Mouse (Mus musculus): ENCODE data around the gene Gpsm2. TPM values are rescaled to one million over a fixed set of nuclear protein-coding genes. Genes with fewer than 3 reads are reported as not detected.
"Not testable (repeated sequence)": the region's sequence is repeated elsewhere in the genome, so short reads cannot be mapped to it uniquely, and the experiment has no call there.

Gpsm2 gene
- total RNA-seq, 2 experiments from 2014 or later = 3.3 to 3.6 TPM

DNA sequence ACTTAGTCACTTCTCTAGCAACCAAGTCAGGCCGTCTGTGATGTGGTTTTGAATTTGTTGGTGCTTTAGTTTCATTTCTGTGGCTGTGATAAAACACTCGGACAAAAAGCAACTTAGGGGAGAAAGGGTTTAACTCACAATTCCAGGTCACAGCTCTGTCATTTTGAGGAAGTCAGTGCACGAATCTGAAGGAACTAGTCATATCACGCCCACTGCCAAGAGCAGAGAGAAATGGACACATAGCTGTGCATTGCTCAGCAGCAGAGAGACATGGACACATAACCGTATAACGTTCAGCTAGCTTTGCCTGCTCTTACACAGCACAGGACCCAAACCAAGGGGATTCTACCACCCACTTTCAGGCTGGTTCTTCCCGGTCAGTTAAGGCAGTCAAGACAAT is 4.3 kb upstream of the Gpsm2 start:
- DNase-seq = no peak

DNA sequence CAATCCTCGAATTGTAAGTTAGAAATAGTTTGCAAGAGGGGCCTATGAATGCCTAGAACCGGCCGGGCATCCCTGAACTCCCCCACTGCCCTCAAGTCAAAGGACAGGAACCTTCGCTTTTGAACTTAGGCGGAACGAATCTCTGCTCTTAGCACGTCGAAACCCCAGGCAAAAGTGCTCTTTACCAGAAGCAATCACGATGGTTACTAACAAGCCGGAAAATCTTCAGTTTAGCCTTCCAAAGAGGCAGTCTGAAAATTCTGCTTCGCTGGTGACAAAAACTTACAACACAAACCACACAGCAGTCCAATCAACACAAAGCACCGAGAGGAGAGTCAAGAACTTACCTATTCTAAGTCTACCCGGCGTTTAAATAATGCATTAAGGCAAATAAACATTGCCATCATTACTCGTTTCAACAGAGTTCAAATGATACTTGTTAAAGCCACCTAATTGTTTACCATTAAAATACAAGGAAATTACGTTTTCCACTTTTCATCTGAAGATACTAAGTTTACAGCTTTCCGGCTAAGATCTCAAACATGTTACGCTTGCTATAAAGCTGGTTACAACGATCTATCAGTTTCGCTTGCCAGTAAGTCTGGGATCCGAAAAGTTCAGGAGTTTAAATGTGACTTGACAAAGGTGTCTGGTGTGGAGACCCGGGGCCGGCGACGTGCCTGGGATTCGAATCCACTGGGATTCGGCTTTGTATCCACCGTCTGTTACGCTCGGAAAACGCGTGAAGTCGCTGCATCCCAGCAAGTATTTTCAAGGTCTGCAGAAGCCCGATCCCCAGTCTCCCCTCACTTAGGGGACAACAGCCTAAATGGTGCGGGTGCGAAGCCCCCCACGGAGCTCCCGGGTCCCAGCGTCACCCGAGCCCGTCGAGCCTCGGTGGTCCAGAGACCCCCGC is 775 bp downstream of the Gpsm2 start:
- DNase-seq = peak; percentile 37 to 56

DNA sequence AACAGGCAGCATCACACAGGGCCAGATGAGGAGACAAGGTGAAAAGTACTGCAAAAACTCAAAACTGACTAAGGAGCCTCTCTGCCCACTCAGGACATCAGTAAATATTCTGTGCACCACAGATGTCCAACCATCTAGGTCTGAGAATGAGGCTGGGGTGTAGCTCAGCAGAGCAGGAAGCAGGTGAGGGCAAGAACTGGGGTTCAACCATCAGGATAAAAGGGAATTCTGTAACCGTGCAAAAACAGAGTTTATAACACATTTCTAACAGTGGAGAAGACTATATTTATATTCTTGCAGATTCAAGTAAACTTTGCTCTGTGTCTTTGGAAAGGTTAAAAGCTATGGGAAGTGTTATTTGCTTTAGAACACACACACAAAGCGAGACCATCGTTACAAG is 2.3 kb downstream of the Gpsm2 start:
- DNase-seq = no peak

DNA sequence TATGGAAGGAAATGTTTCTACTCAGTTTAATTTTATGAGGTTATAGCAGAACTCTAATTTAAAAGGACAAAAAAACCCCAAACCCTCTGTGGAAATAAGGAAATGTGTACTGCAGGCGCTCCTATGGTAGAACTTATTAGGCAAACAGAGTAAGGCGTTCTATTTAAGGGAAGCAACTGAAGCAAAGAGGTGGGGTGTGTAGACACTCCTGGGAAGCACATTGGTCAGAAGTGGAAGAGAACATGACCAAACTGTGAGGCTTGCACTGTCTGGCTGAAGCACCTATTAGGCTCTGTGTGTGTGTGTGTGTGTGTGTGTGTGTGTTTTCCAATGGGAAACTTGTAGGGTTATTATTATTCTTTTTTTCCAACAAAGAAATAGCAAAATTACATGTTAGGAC is 2.8 kb downstream of the Gpsm2 start:
- DNase-seq = no peak

DNA sequence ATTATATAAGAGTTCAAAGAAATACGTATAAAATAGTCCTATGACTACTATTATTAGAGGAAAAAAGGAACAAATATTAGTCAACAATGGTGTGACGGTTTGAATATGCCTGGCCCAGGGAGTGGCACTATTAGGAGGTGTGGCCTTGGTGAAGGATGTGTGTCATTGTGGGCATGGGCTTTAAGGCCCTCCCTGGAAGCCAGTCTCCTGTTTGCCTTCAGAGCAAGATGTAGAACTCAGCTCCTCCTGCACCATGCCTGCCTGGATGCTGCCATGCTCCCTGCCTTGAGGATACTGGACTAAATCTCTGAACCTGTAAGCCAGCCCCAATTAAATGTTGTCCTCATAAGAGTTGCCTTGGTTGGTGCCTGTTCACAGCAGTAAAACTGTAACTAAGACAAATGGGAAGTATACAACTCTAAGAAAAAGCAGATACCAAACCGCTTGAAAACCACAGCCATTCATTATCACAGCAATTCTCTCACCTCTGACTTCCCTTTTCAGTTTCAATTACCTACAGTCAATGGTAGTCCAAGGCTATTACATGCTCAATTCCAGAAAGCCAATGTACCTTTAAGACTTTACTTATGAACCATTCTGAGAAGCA is 4.1 kb downstream of the Gpsm2 start:
- DNase-seq = no peak

DNA sequence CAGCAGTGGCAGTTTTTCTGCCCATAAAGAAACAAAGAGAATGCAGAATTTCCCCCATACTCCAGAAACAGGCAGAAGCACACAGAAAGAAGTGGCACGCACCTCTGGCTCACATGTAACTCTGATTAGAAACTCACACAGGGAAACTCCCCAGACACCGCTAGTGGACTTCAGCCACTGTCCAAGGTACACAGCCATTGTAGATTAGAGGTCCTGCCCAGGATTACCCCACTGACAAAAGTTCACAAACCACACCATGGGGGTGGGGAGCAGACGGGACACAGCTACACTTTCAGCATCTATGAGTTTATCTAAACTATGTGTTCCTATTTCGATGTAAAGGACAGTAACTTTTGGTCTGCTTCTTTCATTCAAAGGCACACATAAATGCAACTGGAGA is 7.3 kb downstream of the Gpsm2 start:
- DNase-seq = peak in 1 of 2 experiments; percentile 20

DNA sequence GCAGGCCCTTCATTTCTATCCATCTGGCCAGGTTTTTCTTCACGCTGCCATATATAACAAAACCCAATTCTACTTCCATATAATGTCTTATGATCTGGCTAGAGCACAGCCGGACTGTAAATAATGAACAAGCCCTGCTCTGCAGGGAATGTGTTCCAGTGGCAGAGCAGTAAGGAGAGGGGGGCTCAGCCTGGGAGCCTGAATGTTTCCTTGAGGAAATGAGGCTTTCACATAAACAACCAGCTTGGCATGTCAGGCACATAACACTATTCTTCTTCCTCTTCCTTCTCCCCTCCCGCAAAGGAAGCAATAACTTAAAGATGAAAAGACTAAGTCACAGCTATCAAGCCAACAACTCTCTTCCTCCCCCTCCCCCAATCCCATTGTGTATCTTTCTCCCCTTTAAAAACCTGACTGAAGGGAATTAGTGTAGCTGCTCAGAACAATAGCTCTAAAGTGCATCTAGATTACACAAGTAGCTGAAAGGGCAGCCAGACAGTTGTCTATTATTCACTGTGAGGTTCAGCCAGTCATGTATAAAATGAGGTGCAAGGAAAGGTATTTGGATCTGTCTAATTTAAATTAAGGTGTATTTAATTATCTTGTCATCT is 8.9 kb downstream of the Gpsm2 start:
- no peak for DNase-seq

DNA sequence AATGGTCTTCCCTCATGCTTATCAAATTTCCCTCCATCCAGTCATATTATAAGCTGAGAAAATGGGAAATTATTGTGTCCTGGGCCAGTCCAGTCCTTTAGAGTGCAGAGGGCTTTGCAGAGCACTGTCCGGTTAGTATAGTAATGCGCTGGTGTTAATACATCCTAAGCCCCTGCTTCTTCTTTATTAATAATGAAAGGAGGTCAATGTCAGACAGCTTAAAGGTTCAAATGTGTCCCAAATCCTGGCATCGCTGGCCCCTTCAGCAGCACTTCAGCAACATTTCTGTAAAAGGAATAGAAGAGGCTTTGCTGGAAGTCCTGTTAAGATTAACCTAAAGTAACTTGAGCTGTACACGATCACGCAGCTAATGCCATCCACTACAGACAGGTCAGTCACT is 10.8 kb downstream of the Gpsm2 start:
- no peak for DNase-seq

DNA sequence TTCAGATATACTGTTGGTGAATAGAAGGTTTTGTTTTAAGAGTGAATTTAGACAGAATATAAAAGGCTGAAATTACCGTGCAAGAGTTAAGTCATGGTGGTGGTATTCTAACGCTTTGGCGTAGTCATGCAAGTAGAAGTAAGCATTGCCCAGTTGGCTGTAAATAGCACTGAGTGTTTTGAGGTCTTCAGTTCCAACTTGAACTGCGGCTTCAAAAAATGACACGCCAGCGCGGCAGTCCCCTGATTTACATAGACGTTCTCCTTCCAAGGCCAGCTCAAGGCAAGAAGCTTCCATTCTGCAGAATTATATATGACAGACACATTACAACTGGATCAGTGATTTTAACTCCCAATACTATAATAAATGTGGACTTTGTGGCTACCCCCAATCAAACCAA is 19.3 kb downstream of the Gpsm2 start:
- DNase-seq = no peak

DNA sequence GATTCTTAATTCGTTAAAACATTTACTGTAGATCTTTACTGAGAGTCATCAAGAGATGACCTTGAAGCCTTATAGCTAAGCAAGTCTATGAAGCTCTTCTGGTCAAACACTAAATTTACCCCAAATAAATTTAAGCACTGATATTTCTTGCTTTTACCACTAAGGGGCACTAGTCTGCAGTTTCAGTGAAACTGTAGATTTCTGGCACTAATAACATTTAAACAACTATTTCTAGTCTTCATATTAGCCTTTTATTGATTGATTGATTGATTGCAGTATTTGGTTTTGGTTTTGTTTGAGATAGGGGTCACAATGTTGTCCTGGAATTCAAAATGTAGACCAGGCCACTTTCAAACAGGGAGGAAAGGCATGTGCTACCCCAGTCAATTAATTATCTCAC is 20.9 kb downstream of the Gpsm2 start:
- no peak for DNase-seq

DNA sequence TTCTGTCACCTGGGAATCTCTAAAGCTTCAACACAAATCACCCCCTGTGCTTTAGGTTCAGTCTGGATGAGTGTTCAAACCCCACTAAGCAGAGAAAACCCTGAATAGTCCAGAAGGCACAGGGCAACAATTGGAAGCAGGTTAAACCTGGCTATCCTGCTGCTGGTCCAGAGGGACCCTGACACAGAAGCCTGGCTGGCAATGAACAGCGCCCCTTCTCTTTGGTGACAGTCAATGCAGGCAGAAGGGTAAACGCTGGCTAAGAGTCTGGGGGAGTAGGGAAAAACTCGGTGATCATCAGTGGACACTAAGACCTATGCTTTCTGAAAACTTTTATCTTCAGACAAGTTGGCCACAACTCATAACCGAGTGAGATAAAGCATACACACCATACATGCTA is 22.3 kb downstream of the Gpsm2 start:
- no peak for DNase-seq

DNA sequence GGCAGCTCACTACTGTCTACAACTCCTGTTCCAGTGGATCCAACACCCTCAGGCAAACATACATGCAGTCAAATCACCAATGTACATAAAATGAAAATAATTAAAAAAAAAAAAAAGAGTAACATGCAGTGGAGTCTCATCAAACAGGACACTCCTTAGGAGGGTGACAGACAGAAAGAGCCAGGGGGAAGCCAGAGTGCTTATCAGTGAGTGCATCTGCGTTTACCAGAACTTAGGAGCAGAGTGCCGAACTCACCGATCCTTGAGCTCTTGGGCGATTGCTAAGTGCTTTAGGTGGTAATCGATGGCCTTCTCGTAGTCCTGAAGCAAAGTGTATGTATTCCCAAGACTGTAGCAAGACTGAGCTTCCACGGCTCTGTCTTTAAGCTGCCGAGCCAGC is 23.4 kb downstream of the Gpsm2 start:
- DNase-seq = no peak

DNA sequence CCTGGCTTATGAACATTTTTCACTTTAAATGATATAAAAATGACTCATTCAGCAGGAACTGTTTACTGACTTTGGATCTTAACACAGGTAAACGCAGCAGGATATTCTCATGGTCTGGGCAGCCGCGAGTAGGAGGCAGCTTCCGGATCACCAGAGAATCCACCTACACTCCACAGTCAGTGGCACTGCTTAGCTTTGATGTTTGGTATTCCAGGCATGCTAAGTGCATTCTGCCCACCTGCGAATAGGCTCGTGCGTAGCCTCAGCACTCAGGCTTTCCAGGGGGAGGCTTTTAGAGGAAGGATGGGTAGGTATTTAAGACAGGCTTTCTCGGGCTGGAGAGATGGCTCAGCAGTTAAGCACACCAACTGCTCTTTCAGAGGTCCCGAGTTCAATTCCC is 27.8 kb downstream of the Gpsm2 start:
- DNase-seq = no peak

DNA sequence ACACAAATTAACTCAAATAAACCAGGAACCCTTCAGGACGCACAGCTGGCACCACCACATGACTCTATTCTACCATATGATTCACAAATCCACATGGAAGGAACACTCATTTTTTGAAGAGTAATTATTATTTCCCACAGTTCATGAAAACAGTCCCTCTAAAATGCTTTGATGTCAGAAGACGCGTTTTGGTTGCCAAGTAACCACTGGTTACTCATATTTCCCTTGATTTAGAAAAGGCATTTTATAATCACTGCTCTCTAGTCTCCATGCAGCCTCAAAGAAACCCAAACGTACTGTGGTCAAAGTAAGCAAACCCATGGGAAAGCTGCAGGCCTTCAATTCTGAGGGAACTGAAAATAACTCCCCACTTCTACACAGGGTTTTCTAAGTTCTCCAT is 32.1 kb downstream of the Gpsm2 start:
- peak in 1 of 2 experiments; percentile 18 for DNase-seq

DNA sequence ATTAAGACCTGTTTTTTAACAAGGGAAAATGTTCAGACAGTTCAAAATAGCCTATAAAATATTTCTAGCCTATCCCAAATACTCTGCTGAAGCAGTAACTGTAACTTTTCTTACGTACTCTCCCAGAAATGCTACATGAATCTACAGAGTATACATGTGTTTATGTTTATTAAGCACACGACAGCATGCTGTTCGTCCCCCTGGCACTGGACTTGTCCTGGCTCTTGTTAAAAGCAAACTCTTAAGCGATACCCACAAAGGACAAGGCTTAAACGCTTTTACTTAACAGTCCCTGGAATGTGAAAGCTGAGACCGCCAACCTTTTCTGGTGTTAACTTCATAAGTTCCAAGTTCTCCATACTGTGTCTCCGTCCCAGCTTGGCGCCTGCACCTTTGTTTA is 32.7 kb downstream of the Gpsm2 start:
- no peak for DNase-seq

DNA sequence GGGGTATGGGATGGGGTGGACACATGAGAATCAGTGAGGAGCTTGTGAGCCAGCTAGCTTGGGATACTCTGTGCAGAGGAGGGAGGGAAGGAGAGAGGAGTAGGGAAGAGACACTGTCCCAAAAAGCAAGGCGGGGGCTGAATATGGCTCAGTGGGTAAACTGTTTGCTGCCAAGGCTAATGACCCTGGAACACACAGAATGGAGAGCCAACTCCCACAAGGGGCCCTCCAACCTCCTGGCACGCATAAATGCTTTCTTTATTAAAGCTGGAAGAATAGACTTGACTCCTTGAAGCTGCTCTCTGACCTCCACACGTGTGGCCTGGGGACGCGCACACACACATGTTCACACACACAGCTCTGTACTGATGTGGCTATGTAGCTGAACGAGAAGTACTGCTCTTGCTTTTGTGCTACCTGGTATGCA is 33.1 kb downstream of the Gpsm2 start:
- DNase-seq = no peak

DNA sequence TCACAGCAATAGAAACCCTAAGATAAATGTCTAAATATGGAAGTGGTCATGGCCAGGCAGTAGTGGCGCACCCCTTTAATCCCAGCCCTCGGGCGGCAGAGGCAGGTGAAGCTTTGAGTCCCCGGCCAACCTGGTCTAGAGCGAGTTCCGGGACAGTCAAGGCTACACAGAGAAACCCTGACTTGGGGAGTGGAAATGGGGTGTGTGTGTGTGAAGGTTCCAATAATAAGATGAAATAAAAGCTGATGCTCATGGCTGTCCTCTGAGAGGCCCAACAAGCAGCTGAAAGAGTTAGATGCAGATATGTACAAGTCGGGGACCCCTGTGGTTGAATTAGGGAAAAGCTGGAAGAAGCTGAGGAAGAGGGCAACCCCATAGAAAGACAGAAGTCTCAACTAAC is 36.4 kb downstream of the Gpsm2 start:
- DNase-seq = no peak

DNA sequence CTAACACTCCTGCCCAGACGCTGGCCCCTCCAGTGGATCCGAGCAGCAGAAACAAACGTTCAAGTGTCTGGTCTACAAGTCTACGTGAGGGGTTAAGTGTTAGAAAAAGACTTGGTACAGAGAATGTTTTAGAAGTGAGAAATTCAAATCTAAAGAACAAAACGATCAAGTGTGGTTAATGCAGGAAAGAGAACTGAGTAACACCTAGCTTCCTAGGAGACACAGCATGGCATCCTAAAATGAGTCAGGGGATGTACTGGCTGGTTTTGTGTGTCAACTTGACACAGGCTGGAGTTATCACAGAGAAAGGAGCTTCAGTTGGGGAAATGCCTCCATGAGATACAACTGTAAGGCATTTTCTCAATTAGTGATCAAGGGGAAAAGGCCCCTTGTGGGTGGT is 38.5 kb downstream of the Gpsm2 start:
- DNase-seq = not testable (repeated sequence)

DNA sequence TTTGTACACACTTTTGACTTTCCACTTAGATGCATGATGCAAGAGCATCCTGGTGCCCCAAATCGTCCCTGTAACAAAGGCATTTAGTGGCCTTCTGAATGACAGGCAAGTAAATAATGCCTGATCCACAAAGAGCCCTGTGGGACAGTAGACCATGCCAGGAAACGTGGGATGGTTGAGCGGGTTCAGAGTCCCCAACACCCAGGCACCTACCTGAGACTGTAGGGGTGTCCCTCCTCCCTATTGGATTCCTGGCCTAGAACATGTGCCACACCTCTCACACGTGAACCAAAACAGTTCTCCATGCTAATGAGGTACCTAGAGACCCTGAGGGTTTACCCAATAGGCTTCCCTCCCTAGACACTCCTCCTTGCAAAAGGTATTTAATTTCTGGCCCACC is 41.1 kb downstream of the Gpsm2 start:
- DNase-seq = no peak

DNA sequence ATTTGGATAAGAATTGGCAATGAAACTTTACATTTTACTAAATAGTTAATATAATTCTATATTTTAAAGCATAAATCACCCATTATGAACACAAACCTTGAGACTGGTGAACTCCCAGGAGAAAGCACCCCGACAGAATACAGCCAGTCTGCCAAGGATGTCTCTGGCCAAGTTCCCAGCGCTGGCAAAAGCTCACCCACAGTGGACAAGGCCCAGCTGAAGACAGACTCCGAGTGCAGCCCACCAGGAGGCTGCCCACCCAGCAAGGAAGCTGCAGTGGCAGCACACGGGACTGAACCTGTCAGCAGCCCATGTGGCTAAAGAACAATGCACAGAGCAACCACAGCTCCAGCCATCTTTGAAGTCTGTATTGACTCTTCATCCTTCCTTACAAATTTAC is 45.5 kb downstream of the Gpsm2 start:
- DNase-seq = peak; percentile 11 to 44

DNA sequence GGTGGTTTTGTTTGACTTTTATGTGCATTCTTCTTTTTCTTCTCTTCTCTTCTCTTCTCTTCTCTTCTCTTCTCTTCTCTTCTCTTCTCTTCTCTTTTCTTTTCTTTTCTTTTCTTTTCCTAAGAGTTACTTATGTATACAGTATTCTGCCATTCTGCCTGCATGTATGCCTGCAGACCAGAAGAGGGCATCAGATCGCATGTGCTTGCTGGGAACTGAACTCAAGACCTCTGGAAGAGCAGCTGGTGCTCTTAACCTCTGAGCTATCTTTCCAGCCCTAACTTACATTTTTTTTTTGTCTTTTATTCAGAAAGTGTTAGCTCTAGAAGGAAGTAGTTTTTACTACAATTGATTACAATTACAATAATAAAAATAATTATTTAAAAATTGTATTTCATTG is 61.2 kb downstream of the Gpsm2 start:
- DNase-seq = no peak

DNA sequence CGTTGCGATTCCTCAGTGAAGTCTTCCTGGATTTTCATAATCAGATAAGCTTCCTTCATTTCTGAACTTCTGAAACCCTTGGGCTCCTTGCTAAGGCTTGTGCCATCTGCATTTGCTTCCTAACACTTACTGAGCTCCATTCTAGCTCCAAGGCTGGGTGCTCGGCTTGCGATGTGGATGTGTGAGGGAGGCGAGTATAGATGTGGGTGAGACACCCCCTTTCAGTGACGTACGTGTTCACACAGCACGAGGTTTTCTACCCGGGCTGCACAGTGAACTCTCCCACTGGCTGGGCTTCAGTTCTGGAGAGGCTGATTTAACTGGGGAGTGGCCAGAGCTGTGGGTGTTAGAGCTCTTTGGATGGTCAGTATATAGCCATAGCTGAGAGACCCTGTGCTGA is 63.5 kb downstream of the Gpsm2 start:
- DNase-seq = no peak

DNA sequence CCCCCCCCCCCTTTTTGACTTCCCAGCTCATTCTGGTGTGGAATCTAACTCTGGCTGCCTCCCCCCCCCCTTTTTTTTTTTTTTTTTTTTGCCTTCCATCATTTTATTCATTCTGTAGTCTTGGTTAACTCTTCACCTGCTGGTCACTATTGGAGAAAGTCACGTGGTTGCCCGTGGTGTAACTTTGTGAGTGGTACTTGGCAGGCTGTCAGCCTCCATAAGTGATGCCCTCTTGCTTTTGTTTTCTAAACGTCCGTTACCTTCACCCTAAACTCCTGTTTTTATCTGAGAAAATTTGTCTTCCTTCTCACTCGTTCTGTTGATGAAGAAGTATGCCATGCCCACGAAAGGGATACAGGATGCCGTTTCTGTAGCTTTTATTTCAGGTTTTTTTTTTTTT is 66.6 kb downstream of the Gpsm2 start:
- no peak for DNase-seq

DNA sequence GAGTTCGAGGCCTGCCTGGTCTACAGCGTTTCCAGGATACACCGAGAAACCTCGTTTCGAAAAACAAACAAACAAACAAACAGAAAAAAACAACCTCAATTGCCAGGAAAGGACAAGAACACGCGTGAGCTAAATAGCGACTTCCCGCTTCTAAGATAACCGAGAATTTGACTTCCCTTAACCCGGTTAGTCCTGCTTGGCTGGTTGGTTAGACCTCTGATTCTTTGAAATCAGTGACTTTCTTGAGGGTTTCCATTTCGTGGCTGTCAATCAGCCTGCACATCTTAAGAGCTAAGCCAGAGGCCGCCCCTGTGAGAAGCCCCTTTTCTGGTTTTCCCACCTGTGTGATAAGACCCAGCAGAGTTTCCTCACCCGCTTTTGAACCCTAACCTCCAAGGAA is 67.5 kb downstream of the Gpsm2 start:
- DNase-seq = no peak
